Mouse (Mus musculus): ENCODE data around the gene Mctp1.

- TF ChIP-seq EP300 (IDR thresholded peaks at IDR 0.05) = peak; percentile 63
- TF ChIP-seq CTCF (IDR thresholded peaks at IDR 0.05) = no peak
Measured at GRCm38 (mm10) chr13:76585447-76585846, 201.1 kb downstream of the Mctp1 start.

Measured in lung, postnatal 0 days (tissue).